Mouse (Mus musculus) CH12.LX (cell line): ENCODE data around the gene Slc4a8. TPM values are rescaled to one million over a fixed set of nuclear protein-coding genes. Genes with fewer than 3 reads are reported as not detected.

ENCODE experiments used
- DNase-seq: peaks from one replicate; pipeline ENCODE4 v3.0.0-alpha.2; 2013; ENCODE audit errors: extremely low read depth
- H3K27ac ChIP-seq: 2 replicates; pipeline ENCODE4 v1.5.1; 2012; ENCODE audit warnings: low read depth, mild to moderate bottlenecking, control low read depth, moderate library complexity; ENCODE audit not compliant: insufficient read depth
- H3K27me3 ChIP-seq: replicated peaks from 2 replicates; pipeline ENCODE3; 2012; ENCODE audit warnings: inconsistent platforms
- H3K36me3 ChIP-seq, 2 experiments: replicated peaks in 1 of 2; 2 replicates each; pipeline versions ENCODE3 to v1.6.1; 2012; ENCODE audit warnings: inconsistent platforms in 1 of 2, low read length in 1 of 2, mild to moderate bottlenecking in 1 of 2, mixed read lengths in 1 of 2, moderate library complexity in 1 of 2; ENCODE audit not compliant: control insufficient read depth in 1 of 2, insufficient read depth in 1 of 2
- H3K4me1 ChIP-seq, 2 experiments: 2 replicates each; pipeline ENCODE4 v1.6.1; 2012; ENCODE audit warnings: inconsistent platforms in 1 of 2, moderate library complexity in 1 of 2; ENCODE audit not compliant: insufficient read depth in 2 of 2, control insufficient read depth in 1 of 2
- H3K4me2 ChIP-seq: 2 replicates; pipeline ENCODE4 v1.6.1; 2012; ENCODE audit warnings: low read depth, mild to moderate bottlenecking, control low read depth; ENCODE audit not compliant: poor library complexity, insufficient read depth, severe bottlenecking
- H3K4me3 ChIP-seq, 3 experiments: fragments of 150-350 bp in 1 of 3; sonication (generic) in 1 of 3; replicated peaks in 1 of 3; 2 replicates each; pipeline versions ENCODE3 to v1.5.1; 2011 to 2012; ENCODE audit warnings: low read depth in 2 of 3, low read length in 2 of 3, mild to moderate bottlenecking in 2 of 3, moderate library complexity in 2 of 3, control low read depth in 1 of 3, improper control_type of control experiment in 1 of 3, inconsistent platforms in 1 of 3, mixed read lengths in 1 of 3; ENCODE audit not compliant: poor library complexity in 1 of 3
- H3K79me2 ChIP-seq: replicated peaks from 2 replicates; pipeline ENCODE4 v1.6.1; 2012; ENCODE audit warnings: mild to moderate bottlenecking, moderate library complexity; ENCODE audit not compliant: control insufficient read depth, poor library complexity, insufficient read depth, severe bottlenecking; ENCODE audit errors: extremely low read depth
- H3K9ac ChIP-seq: 2 replicates; pipeline ENCODE4 v1.6.1; 2012; ENCODE audit warnings: low read depth, mild to moderate bottlenecking, control low read depth, moderate library complexity; ENCODE audit not compliant: insufficient read depth
- H3K9me3 ChIP-seq: replicated peaks from 2 replicates; pipeline ENCODE3; 2012; ENCODE audit warnings: low read length, inconsistent platforms, mixed read lengths
- BHLHE40 ChIP-seq: IDR thresholded peaks from 2 replicates; pipeline ENCODE4 v1.6.1; 2011; ENCODE audit warnings: mild to moderate bottlenecking, low read depth, low read length, improper control_type of control experiment
- CHD1 ChIP-seq: IDR thresholded peaks from 2 replicates; pipeline ENCODE4 v1.6.1; 2012; ENCODE audit warnings: low read depth, low read length, improper control_type of control experiment, inconsistent platforms
- CTCF ChIP-seq, 2 experiments: IDR thresholded peaks in 1 of 2; conservative IDR thresholded peaks in 1 of 2; 2 replicates each; pipeline ENCODE4 v1.5.1; 2011 to 2012; ENCODE audit warnings: low read depth in 2 of 2, low read length in 2 of 2, improper control_type of control experiment in 1 of 2, inconsistent platforms in 1 of 2, mild to moderate bottlenecking in 1 of 2, moderate library complexity in 1 of 2
- HCFC1 ChIP-seq: IDR thresholded peaks from 2 replicates; pipeline ENCODE4 v1.6.1; 2012; ENCODE audit warnings: low read depth, mild to moderate bottlenecking, inconsistent platforms, low read length, improper control_type of control experiment
- JUN ChIP-seq: IDR thresholded peaks from 2 replicates; pipeline ENCODE4 v1.6.1; 2011; ENCODE audit warnings: low read depth, mild to moderate bottlenecking, low read length, improper control_type of control experiment, moderate library complexity; ENCODE audit not compliant: insufficient read depth
- JUND ChIP-seq: conservative IDR thresholded peaks from 2 replicates; pipeline ENCODE4 v1.6.1; 2011; ENCODE audit warnings: low read depth, low read length, improper control_type of control experiment
- MAFK ChIP-seq: IDR thresholded peaks from 2 replicates; pipeline ENCODE4 v1.6.1; 2011; ENCODE audit warnings: low read length, improper control_type of control experiment; ENCODE audit not compliant: insufficient replicate concordance
- MEF2A ChIP-seq: IDR thresholded peaks from 2 replicates; pipeline ENCODE4 v1.6.1; 2014; ENCODE audit warnings: low read depth, mild to moderate bottlenecking, inconsistent platforms, low read length, improper control_type of control experiment, borderline replicate concordance
- MXI1 ChIP-seq: IDR thresholded peaks from 2 replicates; pipeline ENCODE4 v1.6.1; 2011; ENCODE audit warnings: mild to moderate bottlenecking, low read depth, low read length, improper control_type of control experiment
- NRF1 ChIP-seq: IDR thresholded peaks from 2 replicates; pipeline ENCODE4 v1.6.1; 2014; ENCODE audit warnings: low read depth, mild to moderate bottlenecking, inconsistent platforms, low read length, improper control_type of control experiment, moderate library complexity
- POLR2A ChIP-seq: IDR thresholded peaks from 2 replicates; pipeline ENCODE4 v1.6.1; 2011; ENCODE audit warnings: low read depth, mild to moderate bottlenecking, improper control_type of control experiment, low read length
- RAD21 ChIP-seq: IDR thresholded peaks from 2 replicates; pipeline ENCODE4 v1.6.1; 2011; ENCODE audit warnings: low read depth, mild to moderate bottlenecking, low read length, improper control_type of control experiment, moderate library complexity
- SIN3A ChIP-seq: IDR thresholded peaks from 2 replicates; pipeline ENCODE4 v1.6.1; 2012; ENCODE audit warnings: low read length, improper control_type of control experiment, inconsistent platforms
- TCF12 ChIP-seq: IDR thresholded peaks from 2 replicates; pipeline ENCODE4 v1.6.1; 2014; ENCODE audit warnings: low read depth, mild to moderate bottlenecking, inconsistent platforms, low read length, improper control_type of control experiment
- dilution Hi-C: fragments of 300-500 bp; cut with MboI; formaldehyde crosslinking; loops from 2 replicates; pipeline ENCODE4 v1.14.3; 2020; ENCODE audit warnings: low sequenced_read_pairs; ENCODE audit not compliant: extremely low pct_unique_long_range_greater_than_20kb, extremely low pct_ligation_motif_present
- in situ Hi-C: fragments of 300-500 bp; cut with MboI; formaldehyde crosslinking; loops from 3 replicates; pipeline ENCODE4 v1.14.3; 2019; ENCODE audit warnings: low sequenced_read_pairs, low pct_ligation_motif_present, low pct_unique_long_range_greater_than_20kb, mixed read lengths
- polyA plus RNA-seq: library from polyadenylated mRNA; unstranded; fragments of >175 nt; gene quantifications from 2 replicates; pipeline ENCODE4 v1.2.1, GENCODE M21; 2012; ENCODE audit warnings: low read depth; ENCODE audit not compliant: insufficient read length
- total RNA-seq, 2 experiments: library from RNA; depleted of rRNA; stranded (reverse); fragments of 300-350 nt in 1 of 2; fragments of >200 nt in 1 of 2; gene quantifications; 2 replicates each; pipeline ENCODE4 v1.2.3; 2012 to 2014

Gene Slc4a8
- total and polyA plus RNA-seq, 3 experiments = 4.7 to 9.6 (median 5.1) TPM

- no peak overlapping the region for H3K4me2 ChIP-seq
- H3K4me1 ChIP-seq = peaks cover 2 to 3% of the 10 kb centered on the region in 2 experiments; a peak in 1 of 4 replicates
- TF ChIP-seq CTCF (conservative IDR thresholded peaks at IDR 0.05 in 1 of 2, IDR thresholded peaks at IDR 0.05 in 1 of 2; ENCODE audit: low read depth in 2 of 2, low read length in 2 of 2) (no peak), TCF12 (no peak)
- TF ChIP-seq, all 38 proteins: peak for 0
- H3K27ac ChIP-seq = no peak overlapping the region
- no peaks in the 10 kb centered on the region for H3K36me3 ChIP-seq
- H3K79me2 ChIP-seq = no peaks in the 10 kb centered on the region
- dilution Hi-C loops (no loop called here), in situ Hi-C loops (no loop called here)
- H3K9ac ChIP-seq = no peak overlapping the region
- no peak overlapping the region for H3K4me3 ChIP-seq
- H3K9me3 ChIP-seq = peaks cover 23% of the 10 kb centered on the region
- H3K27me3 ChIP-seq = peaks cover 29% of the 10 kb centered on the region
- no peak for DNase-seq
Measured at GRCm38 (mm10) chr15:100870775-100871106, 109.2 kb downstream of the Slc4a8 start.

GRCm38 (mm10) chr15:100871107-100872011 lies 109.8 kb downstream of the Slc4a8 start:
- in situ Hi-C loops (no loop called here), dilution Hi-C loops (no loop called here)
- Histone ChIP-seq H3K4me2 (no peak overlapping the region), H3K4me1 (peaks cover 2 to 3% of the 10 kb centered on the region in 2 experiments; a peak in 1 of 4 replicates), H3K27ac (no peak overlapping the region), H3K27me3 (peaks cover 33% of the 10 kb centered on the region), H3K9ac (no peak overlapping the region), H3K9me3 (peaks cover 20% of the 10 kb centered on the region), H3K36me3 (no peaks in the 10 kb centered on the region), H3K4me3 (no peak overlapping the region), H3K79me2 (no peaks in the 10 kb centered on the region)
- DNase-seq = no peak
- no peak for TF ChIP-seq TCF12
- TF ChIP-seq MAFK = no peak
- TF ChIP-seq CHD1 = no peak
- no peak for TF ChIP-seq HCFC1
- no peak for TF ChIP-seq JUND
- TF ChIP-seq RAD21 = no peak
- no peak for TF ChIP-seq POLR2A
- no peak for TF ChIP-seq MEF2A
- TF ChIP-seq CTCF (conservative IDR thresholded peaks at IDR 0.05 in 1 of 2, IDR thresholded peaks at IDR 0.05 in 1 of 2; ENCODE audit: low read depth in 2 of 2, low read length in 2 of 2) = no peak
- no peak for TF ChIP-seq JUN
- TF ChIP-seq BHLHE40 = no peak

- dilution Hi-C loops = no loop called here
- no peaks in the 10 kb centered on the region for H3K36me3 ChIP-seq
- peak; percentile 53 for DNase-seq
- H3K27ac ChIP-seq = no peak overlapping the region
- H3K4me2 ChIP-seq = no peak overlapping the region
- TF ChIP-seq NRF1 = peak; percentile 76
- TF ChIP-seq BHLHE40 = peak; percentile 31; the same call in 1 of the 2 replicates
- TF ChIP-seq MXI1 = 0 out of 2 replicates have a peak, but pooled peaks have one; percentile 40
- TF ChIP-seq SIN3A = no peak
- TF ChIP-seq, all 38 proteins: peak for 3
- H3K9ac ChIP-seq = no peak overlapping the region
- no peak overlapping the region for H3K4me3 ChIP-seq
- peaks cover 17% of the 10 kb centered on the region for H3K9me3 ChIP-seq
- in situ Hi-C loops = no loop called here
- peaks cover 2 to 3% of the 10 kb centered on the region in 2 experiments; a peak in 1 of 4 replicates for H3K4me1 ChIP-seq
- H3K79me2 ChIP-seq = no peaks in the 10 kb centered on the region
- H3K27me3 ChIP-seq = peaks cover 47% of the 10 kb centered on the region
Measured at GRCm38 (mm10) chr15:100873155-100873554, 111.6 kb downstream of the Slc4a8 start.
